ENCODE assay signal across 21 mouse cellular contexts in genomic region chr11:70200036-70200608, GRCm38 (mm10). TPM values are rescaled to one million over a fixed set of nuclear protein-coding genes. Genes with fewer than 3 reads are reported as not detected.
DNase-seq lines count a peak whose midpoint lies in the region; ATAC-seq lines count a peak whose summit lies in the region.
"Had no signal": no experiment of that assay in that cellular context is flagged by ENCODE, and none has a peak within 500 bp of the region (broad histone marks: within the 10 kb centered on the region; RNA-seq: fewer than 3 reads in every experiment).

No protein-coding gene starts in this region.

- no peak overlapping the region for H3K27ac ChIP-seq in embryonic facial prominence, embryonic 12.5 days
- no peak overlapping the region for H3K27ac ChIP-seq in embryonic facial prominence, embryonic 10.5 days (replicated peaks)
- peak overlapping the region; percentile 39; the same call in 1 of the 2 replicates for H3K27ac ChIP-seq in kidney, embryonic 14.5 days (ENCODE audit: low read depth, low read length)
- H3K27ac ChIP-seq in midbrain, embryonic 11.5 days (ENCODE audit: low read depth, low read length): no peak overlapping the region
- no peak overlapping the region for H3K27ac ChIP-seq in midbrain, embryonic 16.5 days (ENCODE audit: low read length)
- H3K27ac ChIP-seq: heart, embryonic 10.5 days; hindbrain, embryonic 14.5 days; midbrain, embryonic 10.5 days had no signal

- H3K4me3 ChIP-seq in embryonic facial prominence, embryonic 12.5 days: no peak overlapping the region
- H3K4me3 ChIP-seq in embryonic facial prominence, embryonic 10.5 days: no peak overlapping the region
- H3K4me3 ChIP-seq in kidney, embryonic 14.5 days (ENCODE audit: low read length): no peak overlapping the region
- H3K4me3 ChIP-seq in midbrain, embryonic 11.5 days (ENCODE audit: low read depth, low read length): no peak overlapping the region
- no peak overlapping the region for H3K4me3 ChIP-seq in midbrain, embryonic 16.5 days (ENCODE audit: low read depth, low read length)
- H3K4me3 ChIP-seq: heart, embryonic 10.5 days; midbrain, embryonic 10.5 days had no signal

- H3K4me1 ChIP-seq in embryonic facial prominence, embryonic 12.5 days: 0 out of 2 replicates have a peak, but pooled peaks cover 5% of the 10 kb centered on the region
- peaks cover 15% of the 10 kb centered on the region for H3K4me1 ChIP-seq in embryonic facial prominence, embryonic 10.5 days
- peaks cover 9% of the 10 kb centered on the region for H3K4me1 ChIP-seq in kidney, embryonic 14.5 days (ENCODE audit: control insufficient read depth, insufficient read depth, low read length)
- no peaks in the 10 kb centered on the region for H3K4me1 ChIP-seq in midbrain, embryonic 11.5 days (ENCODE audit: control insufficient read depth, insufficient read depth, low read length)
- H3K4me1 ChIP-seq in midbrain, embryonic 16.5 days (ENCODE audit: control insufficient read depth, insufficient read depth, low read length): no peaks in the 10 kb centered on the region
- H3K4me1 ChIP-seq: midbrain, embryonic 10.5 days had no signal

- H3K9me3 ChIP-seq in embryonic facial prominence, embryonic 12.5 days: 0 out of 2 replicates have a peak, but pooled peaks cover 3% of the 10 kb centered on the region
- no peaks in the 10 kb centered on the region for H3K9me3 ChIP-seq in embryonic facial prominence, embryonic 10.5 days
- no peaks in the 10 kb centered on the region for H3K9me3 ChIP-seq in kidney, embryonic 14.5 days (ENCODE audit: control insufficient read depth, low read length)
- no peaks in the 10 kb centered on the region for H3K9me3 ChIP-seq in midbrain, embryonic 11.5 days (ENCODE audit: control insufficient read depth, low read length)
- H3K9me3 ChIP-seq in midbrain, embryonic 16.5 days (replicated peaks; ENCODE audit: control insufficient read depth, low read length, poor library complexity, severe bottlenecking): no peaks in the 10 kb centered on the region
- H3K9me3 ChIP-seq: heart, embryonic 10.5 days; midbrain, embryonic 10.5 days had no signal

- no peaks in the 10 kb centered on the region for H3K27me3 ChIP-seq in embryonic facial prominence, embryonic 12.5 days
- H3K27me3 ChIP-seq in embryonic facial prominence, embryonic 10.5 days (replicated peaks; ENCODE audit: low read depth, poor library complexity, severe bottlenecking): no peaks in the 10 kb centered on the region
- no peaks in the 10 kb centered on the region for H3K27me3 ChIP-seq in kidney, embryonic 14.5 days (ENCODE audit: control insufficient read depth, insufficient read depth, low read length)
- no peaks in the 10 kb centered on the region for H3K27me3 ChIP-seq in midbrain, embryonic 11.5 days (ENCODE audit: control insufficient read depth, insufficient read depth, low read length)
- H3K27me3 ChIP-seq in midbrain, embryonic 16.5 days (ENCODE audit: control insufficient read depth, insufficient read depth, low read depth, low read length): no peaks in the 10 kb centered on the region

- no peak overlapping the region for H3K4me2 ChIP-seq in embryonic facial prominence, embryonic 12.5 days (replicated peaks)
- 0 out of 2 replicates have a peak overlapping the region, but pooled peaks have one; percentile 10 for H3K4me2 ChIP-seq in kidney, embryonic 14.5 days (replicated peaks; ENCODE audit: low read depth, low read length)
- H3K4me2 ChIP-seq in midbrain, embryonic 11.5 days: no peak overlapping the region
- no peak overlapping the region for H3K4me2 ChIP-seq in midbrain, embryonic 16.5 days (ENCODE audit: low read length)
- H3K4me2 ChIP-seq: hindbrain, embryonic 14.5 days had no signal

- WGBS in embryonic facial prominence, embryonic 12.5 days: 82% methylated on average over 5 of the region's 5 CpGs
- WGBS in embryonic facial prominence, embryonic 10.5 days: 84% methylated on average over 5 of the region's 5 CpGs
- whole genome bisulfite sequencing in kidney, embryonic 14.5 days: 58% methylated on average over 5 of the region's 5 CpGs
- WGBS in midbrain, embryonic 11.5 days: 88% methylated on average over 5 of the region's 5 CpGs
- 85% methylated on average over 5 of the region's 5 CpGs for WGBS in midbrain, embryonic 16.5 days

- no peak for DNase-seq in embryonic facial prominence, embryonic 10.5 days (ENCODE audit: low spot score)
- no peak for DNase-seq in kidney, adult 8-10 months
- peak; percentile 35 for DNase-seq in midbrain, embryonic 11.5 days (ENCODE audit: low spot score, missing footprints)
- no peak for DNase-seq in frontal cortex, postnatal 14 days (ENCODE audit: low spot score in 2 of 2)
- no peak for DNase-seq in adrenal gland, postnatal 10 days
- DNase-seq: cerebellum, adult 11 months; cerebellum, postnatal 10 days; forebrain, postnatal 0 days; heart, postnatal 4 days; layer of hippocampus, adult 9-11 months; liver; liver, postnatal 0 days had no signal

- ATAC-seq in embryonic facial prominence, embryonic 12.5 days (ENCODE audit: insufficient number of reproducible peaks, insufficient read depth, low FRiP score, low TSS enrichment): no peak
- ATAC-seq in kidney, embryonic 14.5 days (ENCODE audit: low FRiP score, low TSS enrichment): peak; percentile 47; the same call in 1 of the 2 replicates
- no peak for ATAC-seq in midbrain, embryonic 11.5 days (ENCODE audit: low FRiP score)
- ATAC-seq in midbrain, embryonic 16.5 days: no peak
- ATAC-seq: CD4-positive, CD25-positive, alpha-beta regulatory T cell, adult 4 months; forebrain, postnatal 0 days; liver, postnatal 0 days had no signal

- no peaks in the 10 kb centered on the region for H3K36me3 ChIP-seq in embryonic facial prominence, embryonic 12.5 days
- no peaks in the 10 kb centered on the region for H3K36me3 ChIP-seq in embryonic facial prominence, embryonic 10.5 days (replicated peaks)
- H3K36me3 ChIP-seq in kidney, embryonic 14.5 days (ENCODE audit: control insufficient read depth, insufficient read depth, low read length): no peaks in the 10 kb centered on the region
- no peaks in the 10 kb centered on the region for H3K36me3 ChIP-seq in midbrain, embryonic 11.5 days (ENCODE audit: control insufficient read depth, insufficient read depth, low read length)
- no peaks in the 10 kb centered on the region for H3K36me3 ChIP-seq in midbrain, embryonic 16.5 days (ENCODE audit: control insufficient read depth, insufficient read depth, low read length)
- H3K36me3 ChIP-seq: heart, embryonic 10.5 days; midbrain, embryonic 10.5 days had no signal

- 0 out of 2 replicates have a peak overlapping the region, but pooled peaks have one; percentile 15 for H3K9ac ChIP-seq in embryonic facial prominence, embryonic 12.5 days
- H3K9ac ChIP-seq in kidney, embryonic 14.5 days (ENCODE audit: low read depth, low read length): no peak overlapping the region
- H3K9ac ChIP-seq in midbrain, embryonic 11.5 days (ENCODE audit: low read length): no peak overlapping the region
- no peak overlapping the region for H3K9ac ChIP-seq in midbrain, embryonic 16.5 days (ENCODE audit: low read depth, low read length)
- H3K9ac ChIP-seq: forebrain, postnatal 0 days; hindbrain, embryonic 14.5 days; liver, postnatal 0 days had no signal

RNA-seq across cellular contexts. Expression of gene Slc16a11, which starts 12.4 kb away (rescaled TPM):
- polyA plus RNA-seq in embryonic facial prominence, embryonic 12.5 days (2016; fragmentation: Nextera tagmentation; extraction: Ambion mirVana): 1.5 and 2.0 TPM in 2 replicates
- 0.72 and 1.2 TPM in 2 replicates for polyA plus RNA-seq in embryonic facial prominence, embryonic 10.5 days (2016; fragmentation: Nextera tagmentation; extraction: Ambion mirVana)
- polyA plus RNA-seq in kidney, embryonic 14.5 days (2014; fragmentation: Nextera tagmentation; extraction: Ambion mirVana): 3.0 and 3.5 TPM in 2 replicates
- polyA plus RNA-seq in midbrain, embryonic 11.5 days (2014; fragmentation: Nextera tagmentation; extraction: Ambion mirVana): 0.19 and 0.30 TPM in 2 replicates
- polyA plus RNA-seq in midbrain, embryonic 16.5 days (2015; fragmentation: Nextera tagmentation; extraction: Ambion mirVana): 6.9 and 7.8 TPM in 2 replicates
- total RNA-seq in adrenal gland, postnatal 10 days (2021): 1 to 10 TPM; 1.3 to 2.5 TPM
- total RNA-seq: gastrocnemius, postnatal 4 days had no signal
- polyA plus RNA-seq: CD4-positive, CD25-positive, alpha-beta regulatory T cell, adult 4 months had no signal

RNA-seq across cellular contexts. Expression of gene Slc16a13, which starts 20.7 kb away (rescaled TPM):
- 12.8 and 13.3 TPM in 2 replicates for polyA plus RNA-seq in embryonic facial prominence, embryonic 12.5 days (2016; fragmentation: Nextera tagmentation; extraction: Ambion mirVana)
- polyA plus RNA-seq in embryonic facial prominence, embryonic 10.5 days (2016; fragmentation: Nextera tagmentation; extraction: Ambion mirVana): 11.6 and 11.7 TPM in 2 replicates
- polyA plus RNA-seq in kidney, embryonic 14.5 days (2014; fragmentation: Nextera tagmentation; extraction: Ambion mirVana): 8.4 and 14.2 TPM in 2 replicates
- 14.9 and 15.8 TPM in 2 replicates for polyA plus RNA-seq in midbrain, embryonic 11.5 days (2014; fragmentation: Nextera tagmentation; extraction: Ambion mirVana)
- 12.7 and 13.6 TPM in 2 replicates for polyA plus RNA-seq in midbrain, embryonic 16.5 days (2015; fragmentation: Nextera tagmentation; extraction: Ambion mirVana)
- total RNA-seq in adrenal gland, postnatal 10 days (2021): 1 to 10 TPM; 3.8 to 6.2 TPM

RNA-seq across cellular contexts. Expression of gene Bcl6b, which starts 29.5 kb away (rescaled TPM):
- polyA plus RNA-seq in embryonic facial prominence, embryonic 12.5 days (2016; fragmentation: Nextera tagmentation; extraction: Ambion mirVana): 10.7 and 10.8 TPM in 2 replicates
- 5.0 and 7.2 TPM in 2 replicates for polyA plus RNA-seq in embryonic facial prominence, embryonic 10.5 days (2016; fragmentation: Nextera tagmentation; extraction: Ambion mirVana)
- polyA plus RNA-seq in kidney, embryonic 14.5 days (2014; fragmentation: Nextera tagmentation; extraction: Ambion mirVana): 19.2 and 20.0 TPM in 2 replicates
- 4.9 and 5.4 TPM in 2 replicates for polyA plus RNA-seq in midbrain, embryonic 11.5 days (2014; fragmentation: Nextera tagmentation; extraction: Ambion mirVana)
- polyA plus RNA-seq in midbrain, embryonic 16.5 days (2015; fragmentation: Nextera tagmentation; extraction: Ambion mirVana): 5.1 and 5.3 TPM in 2 replicates
- 10 to 100 TPM; 27.1 to 31.1 TPM for total RNA-seq in adrenal gland, postnatal 10 days (2021)
- total RNA-seq: neutrophil, adult 5-6 weeks had no signal

RNA-seq across cellular contexts. Expression of gene 0610010K14Rik, which starts 37.6 kb away (rescaled TPM):
- polyA plus RNA-seq in embryonic facial prominence, embryonic 12.5 days (2016; fragmentation: Nextera tagmentation; extraction: Ambion mirVana): 193 and 202 TPM in 2 replicates
- polyA plus RNA-seq in embryonic facial prominence, embryonic 10.5 days (2016; fragmentation: Nextera tagmentation; extraction: Ambion mirVana): 210 and 215 TPM in 2 replicates
- 180 and 243 TPM in 2 replicates for polyA plus RNA-seq in kidney, embryonic 14.5 days (2014; fragmentation: Nextera tagmentation; extraction: Ambion mirVana)
- polyA plus RNA-seq in midbrain, embryonic 11.5 days (2014; fragmentation: Nextera tagmentation; extraction: Ambion mirVana): 226 and 232 TPM in 2 replicates
- polyA plus RNA-seq in midbrain, embryonic 16.5 days (2015; fragmentation: Nextera tagmentation; extraction: Ambion mirVana): 165 and 167 TPM in 2 replicates
- 10 to 100 TPM; 58.6 to 62.3 TPM for total RNA-seq in adrenal gland, postnatal 10 days (2021)

RNA-seq across cellular contexts. Expression of gene Gm21988, which starts 39.5 kb away (rescaled TPM):
- polyA plus RNA-seq in embryonic facial prominence, embryonic 12.5 days (2016; fragmentation: Nextera tagmentation; extraction: Ambion mirVana): 9.9 and 13.2 TPM in 2 replicates
- polyA plus RNA-seq in embryonic facial prominence, embryonic 10.5 days (2016; fragmentation: Nextera tagmentation; extraction: Ambion mirVana): 7.9 and 10.7 TPM in 2 replicates
- polyA plus RNA-seq in kidney, embryonic 14.5 days (2014; fragmentation: Nextera tagmentation; extraction: Ambion mirVana): 7.8 and 10.5 TPM in 2 replicates
- 9.7 and 12.1 TPM in 2 replicates for polyA plus RNA-seq in midbrain, embryonic 11.5 days (2014; fragmentation: Nextera tagmentation; extraction: Ambion mirVana)
- 12.0 and 12.7 TPM in 2 replicates for polyA plus RNA-seq in midbrain, embryonic 16.5 days (2015; fragmentation: Nextera tagmentation; extraction: Ambion mirVana)
- total RNA-seq in adrenal gland, postnatal 10 days (2021): 1 to 10 TPM; 4.0 to 4.9 TPM
